Mouse (Mus musculus): ENCODE measurements around the gene Olfml2b. TPM values are rescaled to one million over a fixed set of nuclear protein-coding genes. Genes with fewer than 3 reads are reported as not detected.

Gene Olfml2b
- polyA plus RNA-seq, 1 experiment from 2014 or later: 3.1 TPM

- Histone ChIP-seq H3K27ac (replicated peaks) (no peak overlapping the region), H3K4me2 (no peak overlapping the region), H3K36me3 (replicated peaks) (no peaks in the 10 kb centered on the region), H3K9me3 (replicated peaks) (no peaks in the 10 kb centered on the region), H3K27me3 (no peaks in the 10 kb centered on the region; the same call in 1 of the 2 replicates), H3K9ac (no peak overlapping the region), H3K4me1 (replicated peaks) (peaks cover 37% of the 10 kb centered on the region), H3K4me3 (replicated peaks) (no peak overlapping the region)
- WGBS (ENCODE audit: insufficient replicate concordance): 57% methylated on average over 18 of the region's 18 CpGs
- no peak for ATAC-seq (ENCODE audit: insufficient read depth)
Observed at GRCm38 (mm10) chr1:170612968-170613872, 31.1 kb upstream of the Olfml2b start.

GRCm38 (mm10) chr1:170619686-170620374 lies 24.5 kb upstream of the Olfml2b start:
- H3K36me3 ChIP-seq (replicated peaks): no peaks in the 10 kb centered on the region
- H3K9me3 ChIP-seq (replicated peaks): no peaks in the 10 kb centered on the region
- WGBS (ENCODE audit: insufficient replicate concordance): 35% methylated on average over 2 of the region's 2 CpGs
- H3K4me1 ChIP-seq (replicated peaks): peaks cover 39% of the 10 kb centered on the region
- H3K4me3 ChIP-seq (replicated peaks): no peak overlapping the region
- 0 out of 2 replicates have a peak overlapping the region, but pooled peaks have one; percentile 19 for H3K27ac ChIP-seq (replicated peaks)
- H3K27me3 ChIP-seq: no peaks in the 10 kb centered on the region; the same call in 1 of the 2 replicates
- no peak for ATAC-seq (ENCODE audit: insufficient read depth)
- no peak overlapping the region for H3K4me2 ChIP-seq
- H3K9ac ChIP-seq: no peak overlapping the region

GRCm38 (mm10) chr1:170622934-170623333 lies 21.4 kb upstream of the Olfml2b start:
- peak overlapping the region; percentile 62 for H3K9ac ChIP-seq
- H3K4me3 ChIP-seq (replicated peaks): peak overlapping the region; percentile 22; the same call in 1 of the 2 replicates
- peak overlapping the region; percentile 59 for H3K4me2 ChIP-seq
- no peaks in the 10 kb centered on the region for H3K9me3 ChIP-seq (replicated peaks)
- WGBS (ENCODE audit: insufficient replicate concordance): under 1% methylated on average over 5 of the region's 5 CpGs
- peaks cover 39% of the 10 kb centered on the region for H3K4me1 ChIP-seq (replicated peaks)
- H3K36me3 ChIP-seq (replicated peaks): no peaks in the 10 kb centered on the region
- peak overlapping the region; percentile 99 for H3K27ac ChIP-seq (replicated peaks)
- H3K27me3 ChIP-seq: no peaks in the 10 kb centered on the region
- peak; percentile 99 for ATAC-seq (ENCODE audit: insufficient read depth)

GRCm38 (mm10) chr1:170623432-170623831 lies 20.9 kb upstream of the Olfml2b start:
- peaks cover 39% of the 10 kb centered on the region for H3K4me1 ChIP-seq (replicated peaks)
- peak overlapping the region; percentile 59 for H3K4me2 ChIP-seq
- H3K4me3 ChIP-seq (replicated peaks): peak overlapping the region; percentile 22; the same call in 1 of the 2 replicates
- ATAC-seq (ENCODE audit: insufficient read depth): peak; percentile 61
- no peaks in the 10 kb centered on the region for H3K36me3 ChIP-seq (replicated peaks)
- no peaks in the 10 kb centered on the region for H3K9me3 ChIP-seq (replicated peaks)
- H3K9ac ChIP-seq: peak overlapping the region; percentile 62
- WGBS (ENCODE audit: insufficient replicate concordance): 48% methylated on average over 1 of the region's 1 CpGs
- no peaks in the 10 kb centered on the region for H3K27me3 ChIP-seq
- peak overlapping the region; percentile 99 for H3K27ac ChIP-seq (replicated peaks)

- Histone ChIP-seq H3K9me3 (replicated peaks) (no peaks in the 10 kb centered on the region), H3K4me1 (replicated peaks) (peaks cover 17% of the 10 kb centered on the region), H3K4me3 (replicated peaks) (no peak overlapping the region), H3K36me3 (replicated peaks) (no peaks in the 10 kb centered on the region), H3K4me2 (no peak overlapping the region), H3K9ac (no peak overlapping the region), H3K27ac (replicated peaks) (0 out of 2 replicates have a peak overlapping the region, but pooled peaks have one; percentile 6), H3K27me3 (no peaks in the 10 kb centered on the region)
- ATAC-seq (ENCODE audit: insufficient read depth): peak; percentile 78
- 59% methylated on average over 4 of the region's 4 CpGs for WGBS (ENCODE audit: insufficient replicate concordance)
Observed at GRCm38 (mm10) chr1:170630489-170630888, 13.8 kb upstream of the Olfml2b start.

GRCm38 (mm10) chr1:170631571-170631970 lies 12.8 kb upstream of the Olfml2b start:
- Histone ChIP-seq H3K27me3 (0 out of 2 replicates have a peak, but pooled peaks cover under 1% of the 10 kb centered on the region), H3K27ac (replicated peaks) (no peak overlapping the region), H3K4me1 (replicated peaks) (peaks cover 17% of the 10 kb centered on the region), H3K36me3 (replicated peaks) (no peaks in the 10 kb centered on the region), H3K4me3 (replicated peaks) (no peak overlapping the region), H3K9ac (no peak overlapping the region), H3K9me3 (replicated peaks) (no peaks in the 10 kb centered on the region), H3K4me2 (no peak overlapping the region)
- ATAC-seq (ENCODE audit: insufficient read depth): no peak
- 74% methylated on average over 5 of the region's 5 CpGs for WGBS (ENCODE audit: insufficient replicate concordance)

- H3K36me3 ChIP-seq (replicated peaks): no peaks in the 10 kb centered on the region
- no peak overlapping the region for H3K4me3 ChIP-seq (replicated peaks)
- 9% methylated on average over 3 of the region's 3 CpGs for WGBS (ENCODE audit: insufficient replicate concordance)
- no peak overlapping the region for H3K9ac ChIP-seq
- H3K27ac ChIP-seq (replicated peaks): no peak overlapping the region
- peaks cover 17% of the 10 kb centered on the region for H3K4me1 ChIP-seq (replicated peaks)
- peak; percentile 53; the same call in 1 of the 2 replicates for ATAC-seq (ENCODE audit: insufficient read depth)
- no peak overlapping the region for H3K4me2 ChIP-seq
- peaks cover 3% of the 10 kb centered on the region; the same call in 1 of the 2 replicates for H3K27me3 ChIP-seq
- no peaks in the 10 kb centered on the region for H3K9me3 ChIP-seq (replicated peaks)
Observed at GRCm38 (mm10) chr1:170632385-170632784, 11.9 kb upstream of the Olfml2b start.

- no peaks in the 10 kb centered on the region for H3K36me3 ChIP-seq (replicated peaks)
- H3K27me3 ChIP-seq: peaks cover 3% of the 10 kb centered on the region; the same call in 1 of the 2 replicates
- H3K27ac ChIP-seq (replicated peaks): no peak overlapping the region
- no peak overlapping the region for H3K9ac ChIP-seq
- ATAC-seq (ENCODE audit: insufficient read depth): no peak
- no peak overlapping the region for H3K4me3 ChIP-seq (replicated peaks)
- H3K4me1 ChIP-seq (replicated peaks): peaks cover 17% of the 10 kb centered on the region
- no peak overlapping the region for H3K4me2 ChIP-seq
- WGBS (ENCODE audit: insufficient replicate concordance): 45% methylated on average over 4 of the region's 4 CpGs
- H3K9me3 ChIP-seq (replicated peaks): no peaks in the 10 kb centered on the region
Observed at GRCm38 (mm10) chr1:170632856-170633255, 11.5 kb upstream of the Olfml2b start.

- Histone ChIP-seq H3K4me3 (replicated peaks) (no peak overlapping the region), H3K4me1 (replicated peaks) (peaks cover 3% of the 10 kb centered on the region; the same call in 1 of the 2 replicates), H3K36me3 (replicated peaks) (no peaks in the 10 kb centered on the region), H3K4me2 (no peak overlapping the region), H3K27me3 (peaks cover 12% of the 10 kb centered on the region), H3K9ac (no peak overlapping the region), H3K9me3 (replicated peaks) (no peaks in the 10 kb centered on the region), H3K27ac (replicated peaks) (no peak overlapping the region)
- 65% methylated on average over 7 of the region's 7 CpGs for WGBS (ENCODE audit: insufficient replicate concordance)
- no peak for ATAC-seq (ENCODE audit: insufficient read depth)
Observed at GRCm38 (mm10) chr1:170638941-170639340, 5.4 kb upstream of the Olfml2b start.

GRCm38 (mm10) chr1:170645896-170646605 lies 1.7 kb downstream of the Olfml2b start:
- no peaks in the 10 kb centered on the region for H3K9me3 ChIP-seq (replicated peaks)
- H3K4me1 ChIP-seq (replicated peaks): peaks cover 17% of the 10 kb centered on the region
- H3K36me3 ChIP-seq (replicated peaks): no peaks in the 10 kb centered on the region
- no peak overlapping the region for H3K9ac ChIP-seq
- peaks cover 38% of the 10 kb centered on the region for H3K27me3 ChIP-seq
- no peak for ATAC-seq (ENCODE audit: insufficient read depth)
- no peak overlapping the region for H3K4me2 ChIP-seq
- 50% methylated on average over 15 of the region's 15 CpGs for WGBS (ENCODE audit: insufficient replicate concordance)
- peak overlapping the region; percentile 5; the same call in 1 of the 2 replicates for H3K4me3 ChIP-seq (replicated peaks)
- H3K27ac ChIP-seq (replicated peaks): no peak overlapping the region
